Mouse (Mus musculus) heart, adult 2 months (tissue): ENCODE data around the gene Krt33a.

Source experiments
- CTCF ChIP-seq: fragments of 200-600 bp; IDR thresholded peaks from 2 replicates; pipeline ENCODE4 v1.8.1; 2022; ENCODE audit warnings: antibody characterized with exemption, mild to moderate bottlenecking, moderate library complexity
- EP300 ChIP-seq: fragments of 200-500 bp; IDR thresholded peaks from 2 replicates; pipeline ENCODE4 v1.6.1; 2011; ENCODE audit warnings: low read depth, low read length, control low read depth; ENCODE audit not compliant: insufficient read depth

- TF ChIP-seq EP300: no peak
- TF ChIP-seq CTCF: no peak
These were observed 5.4 kb upstream of the Krt33a start for GRCm38 (mm10) chr11:100021438-100021837.
